Mouse (Mus musculus) MEL (cell line): ENCODE results near the gene Guca1a. TPM values are rescaled to one million over a fixed set of nuclear protein-coding genes. Genes with fewer than 3 reads are reported as not detected.

ENCODE experiments used
- DNase-seq: peaks from one replicate; pipeline ENCODE4 v3.0.0; 2011; ENCODE audit warnings: low read depth, low spot score
- H3K27ac ChIP-seq: 2 replicates; pipeline ENCODE4 v1.5.1; 2012; ENCODE audit warnings: low read depth, mild to moderate bottlenecking, control low read depth, low read length, moderate library complexity; ENCODE audit not compliant: control insufficient read depth
- H3K27me3 ChIP-seq, 2 experiments: fragments of 150-350 bp in 1 of 2; sonication (generic) in 1 of 2; 2 replicates each; pipeline ENCODE4 v1.6.1; 2012; ENCODE audit warnings: low read length in 2 of 2, mild to moderate bottlenecking in 2 of 2, improper control_type of control experiment in 1 of 2, moderate library complexity in 1 of 2; ENCODE audit not compliant: insufficient read depth in 2 of 2, control insufficient read depth in 1 of 2
- H3K36me3 ChIP-seq, 2 experiments: 2 replicates each; pipeline ENCODE4 v1.6.1; 2012 to 2014; ENCODE audit warnings: low read length in 2 of 2, improper control_type of control experiment in 1 of 2, inconsistent platforms in 1 of 2, mild to moderate bottlenecking in 1 of 2; ENCODE audit not compliant: insufficient read depth in 2 of 2, control insufficient read depth in 1 of 2
- H3K4me1 ChIP-seq, 2 experiments: fragments of 150-350 bp in 1 of 2; sonication (generic) in 1 of 2; 2 replicates each; pipeline ENCODE4 v1.6.1; 2012; ENCODE audit warnings: low read length in 2 of 2, improper control_type of control experiment in 1 of 2, mild to moderate bottlenecking in 1 of 2; ENCODE audit not compliant: insufficient read depth in 2 of 2, control insufficient read depth in 1 of 2
- H3K4me3 ChIP-seq, 2 experiments: fragments of 150-350 bp in 1 of 2; sonication (generic) in 1 of 2; 2 replicates each; pipeline ENCODE4 v1.5.1; 2012; ENCODE audit warnings: low read depth in 2 of 2, low read length in 2 of 2, mild to moderate bottlenecking in 2 of 2, moderate library complexity in 2 of 2, control low read depth in 1 of 2, improper control_type of control experiment in 1 of 2; ENCODE audit not compliant: control insufficient read depth in 1 of 2, insufficient read depth in 1 of 2
- H3K79me2 ChIP-seq: 2 replicates; pipeline ENCODE4 v1.6.1; 2012; ENCODE audit warnings: mild to moderate bottlenecking, low read length, moderate library complexity; ENCODE audit not compliant: control insufficient read depth, poor library complexity, insufficient read depth
- H3K9ac ChIP-seq: 2 replicates; pipeline ENCODE4 v1.6.1; 2012; ENCODE audit warnings: low read depth, mild to moderate bottlenecking, control low read depth, low read length, moderate library complexity; ENCODE audit not compliant: control insufficient read depth, poor library complexity, severe bottlenecking
- H3K9me3 ChIP-seq: fragments of 150-350 bp; sonication (generic); replicated peaks from 2 replicates; pipeline ENCODE4 v1.6.1; 2012; ENCODE audit warnings: mild to moderate bottlenecking, low read length, improper control_type of control experiment, moderate library complexity; ENCODE audit not compliant: insufficient read depth
- CHD1 ChIP-seq: IDR thresholded peaks from 2 replicates; pipeline ENCODE4 v1.6.1; 2012; ENCODE audit warnings: low read depth, mild to moderate bottlenecking, inconsistent platforms, low read length, improper control_type of control experiment
- ELF1 ChIP-seq: IDR thresholded peaks from 2 replicates; pipeline ENCODE4 v1.6.1; 2014; ENCODE audit warnings: low read depth, mild to moderate bottlenecking, inconsistent platforms, low read length, improper control_type of control experiment, moderate library complexity
- ETS1 ChIP-seq: IDR thresholded peaks from 2 replicates; pipeline ENCODE4 v1.6.1; 2012; ENCODE audit warnings: low read depth, mild to moderate bottlenecking, inconsistent platforms, low read length, improper control_type of control experiment, moderate library complexity
- GABPA ChIP-seq: IDR thresholded peaks from 2 replicates; pipeline ENCODE4 v1.6.1; 2012; ENCODE audit warnings: low read depth, mild to moderate bottlenecking, inconsistent platforms, low read length, improper control_type of control experiment, moderate library complexity
- HCFC1 ChIP-seq: IDR thresholded peaks from 2 replicates; pipeline ENCODE4 v1.6.1; 2012; ENCODE audit warnings: low read depth, mild to moderate bottlenecking, inconsistent platforms, low read length, improper control_type of control experiment, moderate library complexity
- JUND ChIP-seq: IDR thresholded peaks from 2 replicates; pipeline ENCODE4 v1.6.1; 2011; ENCODE audit warnings: low read depth, mild to moderate bottlenecking, improper control_type of control experiment, low read length
- KAT2A ChIP-seq: conservative IDR thresholded peaks from 2 replicates; pipeline ENCODE4 v1.6.1; 2012; ENCODE audit warnings: low read depth, low read length, improper control_type of control experiment, inconsistent platforms
- MAX ChIP-seq: IDR thresholded peaks from 2 replicates; pipeline ENCODE4 v1.6.1; 2011; ENCODE audit warnings: low read length, improper control_type of control experiment
- NELFE ChIP-seq: IDR thresholded peaks from 2 replicates; pipeline ENCODE4 v1.6.1; 2011; ENCODE audit warnings: low read depth, low read length, improper control_type of control experiment
- NRF1 ChIP-seq: IDR thresholded peaks from 2 replicates; pipeline ENCODE4 v1.6.1; 2014; ENCODE audit warnings: low read depth, mild to moderate bottlenecking, inconsistent platforms, low read length, improper control_type of control experiment, moderate library complexity; ENCODE audit not compliant: poor library complexity, insufficient read depth, severe bottlenecking
- POLR2AphosphoS2 ChIP-seq: IDR thresholded peaks from 2 replicates; pipeline ENCODE4 v1.6.1; 2011; ENCODE audit warnings: low read length, improper control_type of control experiment
- TBP ChIP-seq: IDR thresholded peaks from 2 replicates; pipeline ENCODE4 v1.8.0; 2011; ENCODE audit warnings: low read depth, low read length, improper control_type of control experiment
- USF1 ChIP-seq: IDR thresholded peaks from 2 replicates; pipeline ENCODE4 v1.6.1; 2014; ENCODE audit warnings: low read depth, mild to moderate bottlenecking, inconsistent platforms, low read length, improper control_type of control experiment, moderate library complexity
- USF2 ChIP-seq, 2 experiments: IDR thresholded peaks; 2 replicates each; pipeline ENCODE4 v1.6.1; 2011 to 2012; ENCODE audit warnings: improper control_type of control experiment in 2 of 2, low read length in 2 of 2, borderline replicate concordance in 1 of 2, inconsistent platforms in 1 of 2, low read depth in 1 of 2, mild to moderate bottlenecking in 1 of 2; ENCODE audit not compliant: insufficient read depth in 1 of 2
- ZKSCAN1 ChIP-seq: IDR thresholded peaks from 2 replicates; pipeline ENCODE4 v1.6.1; 2012; ENCODE audit warnings: low read depth, mild to moderate bottlenecking, inconsistent platforms, low read length, improper control_type of control experiment, moderate library complexity
- ZMIZ1 ChIP-seq: IDR thresholded peaks from 2 replicates; pipeline ENCODE4 v1.6.1; 2012; ENCODE audit warnings: low read depth, mild to moderate bottlenecking, inconsistent platforms, low read length, improper control_type of control experiment, moderate library complexity
- polyA plus RNA-seq, 2 experiments: library from polyadenylated mRNA; stranded (reverse) in 1 of 2; unstranded in 1 of 2; fragments of >175 nt in 1 of 2; fragments of >200 nt in 1 of 2; gene quantifications; 2 replicates each; pipeline versions ENCODE4 v1.2.1 to v1.2.4; 2012; ENCODE audit warnings: low replicate concordance in 2 of 2, low read depth in 1 of 2; ENCODE audit not compliant: insufficient read length in 2 of 2, insufficient read depth in 1 of 2, missing spikeins in 1 of 2
- total RNA-seq: library from RNA; depleted of rRNA; stranded (reverse); fragments of 300-350 nt; gene quantifications from 2 replicates; pipeline ENCODE4 v1.2.3, GENCODE M21; 2012

Guca1a gene
- total and polyA plus RNA-seq, 3 experiments: 1.5 to 3.2 TPM; not detected in 1

- H3K27me3 ChIP-seq: no peaks in the 10 kb centered on the region; a peak in 2 of 4 replicates
Measured at GRCm38 (mm10) chr17:47440359-47440890, 40.0 kb upstream of the Guca1a start.

GRCm38 (mm10) chr17:47439396-47440028 lies 39.1 kb upstream of the Guca1a start:
- H3K36me3 ChIP-seq: no peaks in the 10 kb centered on the region
- H3K9ac ChIP-seq: no peak overlapping the region
- no peak overlapping the region for H3K4me3 ChIP-seq
- H3K9me3 ChIP-seq: no peaks in the 10 kb centered on the region
- no peaks in the 10 kb centered on the region for H3K4me1 ChIP-seq
- no peaks in the 10 kb centered on the region for H3K79me2 ChIP-seq
- TF ChIP-seq JUND (no peak), USF2 (IDR thresholded peaks at IDR 0.05; ENCODE audit: borderline replicate concordance in 1 of 2, insufficient read depth in 1 of 2, low read depth in 1 of 2, low read length in 2 of 2) (no peak), POLR2AphosphoS2 (no peak), CHD1 (no peak), KAT2A (no peak), NRF1 (no peak), NELFE (no peak), HCFC1 (no peak), ZKSCAN1 (no peak), GABPA (no peak), ZMIZ1 (no peak), ELF1 (no peak), ETS1 (no peak), USF1 (no peak)
- H3K27ac ChIP-seq: no peak overlapping the region
- no peak for DNase-seq
- H3K27me3 ChIP-seq: no peaks in the 10 kb centered on the region; a peak in 1 of 4 replicates

More at GRCm38 (mm10) chr17:47440359-47440890, 40.0 kb upstream of the Guca1a start:
- no peaks in the 10 kb centered on the region for H3K9me3 ChIP-seq
- DNase-seq: no peak
- no peaks in the 10 kb centered on the region for H3K4me1 ChIP-seq
- H3K27ac ChIP-seq: no peak overlapping the region
- no peaks in the 10 kb centered on the region for H3K36me3 ChIP-seq
- H3K9ac ChIP-seq: no peak overlapping the region
- no peak overlapping the region for H3K4me3 ChIP-seq
- H3K79me2 ChIP-seq: no peaks in the 10 kb centered on the region
- TF ChIP-seq MAX (no peak), ETS1 (no peak), TBP (no peak), NRF1 (no peak)
- TF ChIP-seq, all 39 proteins: peak for 0
